Mouse (Mus musculus) liver, postnatal 0 days (tissue): Measurements from ENCODE around the gene Slc22a15.

Experiments
- CTCF ChIP-seq: sonication (generic); IDR thresholded peaks from 2 replicates; pipeline ENCODE4 v1.5.1; 2016; ENCODE audit warnings: antibody characterized with exemption, low read depth
- EP300 ChIP-seq: IDR thresholded peaks from 2 replicates; pipeline ENCODE4 v1.6.1; 2016; ENCODE audit warnings: antibody characterized with exemption, low read depth, mild to moderate bottlenecking

GRCm38 (mm10) chr3:101851363-101851762, 72.9 kb downstream of the Slc22a15 start:
- TF ChIP-seq CTCF = no peak
- no peak for TF ChIP-seq EP300
